Mouse (Mus musculus) gonadal fat pad, adult 2 months (tissue): Measurements from ENCODE around the gene Nipa1. TPM values are rescaled to one million over a fixed set of nuclear protein-coding genes. Genes with fewer than 3 reads are reported as not detected.

Experiments used
- DNase-seq: peaks from one replicate; pipeline ENCODE4 v3.0.0-alpha.2; 2012; ENCODE audit warnings: low read depth
- polyA plus RNA-seq: library from polyadenylated mRNA; depleted of rRNA; stranded (reverse); fragments of >200 nt; gene quantifications from 2 replicates; pipeline ENCODE4 v1.2.3, GENCODE M21; 2012; rRNA removed

The Nipa1 gene
- polyA plus RNA-seq, 1 experiment: 4.9 TPM

DNA sequence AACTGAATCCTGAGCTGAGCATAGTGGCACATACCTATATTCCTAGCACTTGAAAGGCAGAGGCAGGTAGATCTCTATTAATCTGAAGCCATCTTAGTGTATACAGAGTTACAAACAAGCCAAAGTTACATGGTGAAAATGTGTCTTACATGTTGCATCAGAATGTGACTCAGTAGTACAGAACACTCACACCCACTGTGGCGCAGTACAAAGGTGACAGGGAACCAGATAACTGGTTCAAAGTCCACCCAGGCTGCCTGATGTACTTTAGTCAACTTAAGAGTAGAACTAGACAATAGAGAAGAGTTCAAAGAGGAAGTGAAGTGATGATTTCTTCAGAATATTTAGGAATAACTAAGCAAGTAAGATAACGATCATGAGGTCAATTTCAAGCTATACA lies 84.7 kb downstream of the Nipa1 start:
- DNase-seq: no peak

DNA sequence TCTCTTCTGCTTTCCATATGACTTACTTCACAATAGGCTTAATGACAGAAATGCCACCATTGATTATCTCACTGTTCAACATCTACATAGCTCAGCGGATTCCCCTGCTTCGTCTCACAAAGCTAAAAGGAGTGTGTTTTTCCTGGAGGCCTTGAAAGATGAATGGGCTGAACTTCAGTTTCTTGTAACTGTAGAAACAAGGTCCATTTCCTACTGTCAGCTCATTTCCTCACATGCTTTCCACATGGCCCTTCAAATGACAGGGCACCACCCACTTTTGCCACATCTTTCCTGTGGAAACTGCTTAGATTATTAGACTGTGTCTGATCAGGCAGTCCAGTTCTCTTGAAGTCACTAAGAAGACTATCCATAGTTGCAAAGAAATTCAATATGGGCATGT lies 91.1 kb downstream of the Nipa1 start:
- DNase-seq: no peak

Other genes starting within 250 kb of the Nipa1 start
- gene Tubgcp5, start 225.8 kb downstream of the Nipa1 start, polyA plus RNA-seq: 4.6 and 5.1 TPM in 2 replicates
- 52.3 and 84.1 TPM in 2 replicates for gene Cyfip1, start 178.2 kb downstream of the Nipa1 start, polyA plus RNA-seq
- gene Nipa2, start 57.5 kb downstream of the Nipa1 start, polyA plus RNA-seq: 11.1 and 11.6 TPM in 2 replicates
- 21.4 and 23.8 TPM in 2 replicates for gene Herc2, start 30.2 kb upstream of the Nipa1 start, polyA plus RNA-seq
- not detected in 2 replicates for gene Oca2, start 219.8 kb upstream of the Nipa1 start, polyA plus RNA-seq